Mouse (Mus musculus): ENCODE measurements around the gene Nr5a1.
A peak's percentile ranks its signal among the peaks of the same experiment; 100 is the strongest.

The Nr5a1 gene

DNA sequence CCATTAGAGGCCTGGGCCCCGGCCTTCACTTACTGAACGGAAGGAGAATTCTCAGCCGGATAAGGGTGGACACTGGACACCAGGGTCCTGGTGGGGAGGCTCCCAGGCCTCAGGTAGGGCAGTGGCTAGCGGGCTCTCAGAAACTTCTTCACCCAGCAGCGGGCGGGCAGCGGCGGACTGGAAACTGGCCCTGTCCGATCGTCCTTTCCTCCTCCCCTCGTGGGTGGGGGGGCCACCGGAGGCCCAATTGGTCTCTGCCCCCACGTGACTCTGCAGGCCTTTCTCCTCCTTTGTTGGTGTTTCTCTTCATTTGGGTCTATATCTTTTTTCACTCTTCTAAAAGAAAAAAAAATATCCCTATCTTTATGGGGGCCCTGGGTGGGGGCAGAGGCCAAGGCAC lies at the start of gene Nr5a1:
Gene Nr5a1, minus strand, starts transcription at position 219 of the 400 bp plus-strand sequence.
- peak; percentile 90 to 95 for DNase-seq (ENCODE audit: inconsistent age in 2 of 2, low spot score in 1 of 2)

DNA sequence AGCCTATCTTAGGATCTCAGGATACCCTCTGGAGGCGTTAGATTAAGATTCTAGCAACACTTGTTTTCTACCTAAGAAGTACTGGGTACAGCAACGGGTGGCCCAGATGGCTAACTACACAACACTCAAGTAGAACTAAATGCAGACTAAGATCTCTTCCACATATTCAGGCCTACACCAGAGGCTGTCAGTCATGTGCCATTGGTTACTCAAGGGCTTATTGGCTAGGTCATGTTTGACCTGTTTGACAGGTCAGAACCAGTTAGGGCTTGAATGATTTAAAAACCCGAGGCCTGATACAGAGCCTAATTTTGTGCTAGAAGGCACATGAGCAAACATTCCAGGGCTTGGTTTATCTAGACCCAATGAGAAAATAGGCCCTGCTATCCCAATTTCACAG lies 25.5 kb upstream of the Nr5a1 start:
- DNase-seq (ENCODE audit: inconsistent age in 2 of 2, low spot score in 1 of 2): no peak

GRCm38 (mm10) chr2:38739410-38739809 lies 25.1 kb upstream of the Nr5a1 start:
- DNase-seq (ENCODE audit: inconsistent age in 2 of 2, low spot score in 1 of 2): peak; percentile 78 to 94

DNA sequence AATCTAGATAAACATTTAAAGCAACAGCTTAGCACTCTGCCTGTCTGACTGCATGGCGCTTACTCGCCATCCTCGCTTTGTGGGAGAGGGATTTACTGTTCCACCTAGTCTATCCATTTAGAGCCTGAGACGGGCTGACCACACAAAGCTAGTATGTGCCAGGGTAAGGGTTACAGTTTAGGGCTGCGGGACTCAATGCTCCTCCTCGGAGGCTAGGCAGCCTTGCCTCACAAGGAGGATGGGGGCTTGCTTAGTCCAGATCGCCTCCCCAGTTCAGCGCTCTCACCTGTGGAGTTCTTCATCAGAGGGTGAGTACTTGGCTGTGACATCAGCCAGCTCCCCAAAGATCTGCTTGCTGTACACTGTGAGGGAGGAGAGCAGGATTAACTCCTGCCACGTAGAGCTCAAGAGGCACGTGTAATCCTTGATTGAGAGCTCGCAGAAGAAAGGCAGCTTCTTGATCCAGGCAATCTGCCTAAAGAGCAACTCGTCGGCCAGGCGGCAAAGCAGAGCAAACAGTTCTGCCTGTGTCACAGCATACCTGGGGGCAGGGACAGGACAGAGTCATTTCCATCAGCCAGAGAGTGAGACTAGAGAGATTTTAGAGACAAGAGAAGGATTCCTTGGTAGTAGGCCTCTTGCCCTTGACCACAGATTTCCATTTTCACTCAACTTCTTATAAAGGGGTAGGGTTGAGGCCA lies 24.4 kb upstream of the Nr5a1 start:
- DNase-seq (ENCODE audit: inconsistent age in 2 of 2, low spot score in 1 of 2): peak in 1 of 2 experiments; percentile 55

DNA sequence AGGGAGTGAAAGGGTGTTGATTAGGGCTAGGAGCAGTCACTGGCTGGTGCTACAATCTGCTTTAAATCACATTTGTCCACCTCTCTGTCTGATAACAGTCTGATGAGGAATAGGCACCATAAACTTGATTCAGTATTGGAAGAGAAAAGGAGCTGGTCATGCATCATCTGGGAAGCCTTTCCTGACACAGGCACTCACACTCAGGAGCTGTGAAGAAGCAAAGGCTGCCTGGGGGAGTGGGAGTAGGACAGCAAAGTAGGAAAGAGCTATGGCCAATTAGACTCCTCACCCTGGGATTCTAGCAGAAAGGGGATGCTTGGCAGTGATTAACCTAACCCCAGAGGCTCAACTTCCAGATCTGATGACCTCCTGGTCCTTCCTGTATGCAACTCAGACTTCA lies 21.4 kb upstream of the Nr5a1 start:
- DNase-seq (ENCODE audit: inconsistent age in 2 of 2, low spot score in 1 of 2): no peak

- DNase-seq (ENCODE audit: inconsistent age in 2 of 2, low spot score in 1 of 2): no peak
Measured at GRCm38 (mm10) chr2:38734721-38735120, 20.4 kb upstream of the Nr5a1 start.

- DNase-seq (ENCODE audit: inconsistent age in 2 of 2, low spot score in 1 of 2): peak; percentile 84 to 90
Measured at GRCm38 (mm10) chr2:38730331-38730827, 16.0 kb upstream of the Nr5a1 start.

GRCm38 (mm10) chr2:38725427-38725826 lies 11.1 kb upstream of the Nr5a1 start:
- DNase-seq (ENCODE audit: inconsistent age in 2 of 2, low spot score in 1 of 2): peak; percentile 12 to 33

DNA sequence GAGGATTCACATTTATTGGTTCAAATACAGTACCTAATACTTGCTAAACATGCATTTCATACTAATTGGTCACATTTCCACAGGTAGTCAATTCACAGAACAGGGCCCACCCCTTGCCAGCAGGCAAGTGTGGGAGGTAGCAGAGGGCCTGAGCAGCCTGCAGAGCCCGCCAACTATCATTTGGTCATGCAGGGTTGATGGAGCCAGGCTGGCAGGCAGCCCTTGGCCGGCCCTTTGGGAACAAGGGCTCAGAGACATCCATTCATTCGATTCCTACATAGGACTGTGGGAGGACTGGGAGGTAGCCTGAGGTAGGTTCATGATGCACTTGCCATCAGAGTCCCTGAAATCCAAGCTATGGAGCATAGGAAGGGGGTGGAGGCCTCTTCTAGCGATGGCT lies 9.0 kb upstream of the Nr5a1 start:
- peak in 1 of 2 experiments; percentile 4 for DNase-seq (ENCODE audit: inconsistent age in 2 of 2, low spot score in 1 of 2)

- DNase-seq (ENCODE audit: inconsistent age in 2 of 2, low spot score in 1 of 2): peak; percentile 2 to 24
Measured at GRCm38 (mm10) chr2:38722076-38722475, 7.7 kb upstream of the Nr5a1 start.

DNA sequence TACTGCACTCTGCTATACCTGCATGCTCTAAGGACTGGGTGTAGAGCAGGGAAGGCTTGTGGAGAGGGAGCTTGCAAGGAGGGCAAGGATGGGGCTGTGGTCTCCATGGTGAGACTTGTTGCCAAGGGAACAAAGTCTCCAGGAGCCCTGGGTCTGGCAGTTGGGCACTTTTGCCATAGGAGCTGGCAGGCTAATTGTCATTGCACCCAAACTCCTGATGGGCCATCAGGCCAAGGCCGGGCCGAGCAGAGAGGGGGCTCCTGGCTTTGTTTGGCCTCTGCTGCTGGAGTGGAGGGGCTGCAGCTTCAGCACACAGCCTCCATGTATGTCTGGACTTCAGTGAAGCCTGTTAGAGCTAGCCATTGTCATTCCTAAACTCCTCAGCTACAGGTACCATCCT lies 6.3 kb upstream of the Nr5a1 start:
- no peak for DNase-seq (ENCODE audit: inconsistent age in 2 of 2, low spot score in 1 of 2)

- peak; percentile 62 to 79 for DNase-seq (ENCODE audit: inconsistent age in 2 of 2, low spot score in 1 of 2)
Measured at GRCm38 (mm10) chr2:38719354-38719753, 5.0 kb upstream of the Nr5a1 start.

DNA sequence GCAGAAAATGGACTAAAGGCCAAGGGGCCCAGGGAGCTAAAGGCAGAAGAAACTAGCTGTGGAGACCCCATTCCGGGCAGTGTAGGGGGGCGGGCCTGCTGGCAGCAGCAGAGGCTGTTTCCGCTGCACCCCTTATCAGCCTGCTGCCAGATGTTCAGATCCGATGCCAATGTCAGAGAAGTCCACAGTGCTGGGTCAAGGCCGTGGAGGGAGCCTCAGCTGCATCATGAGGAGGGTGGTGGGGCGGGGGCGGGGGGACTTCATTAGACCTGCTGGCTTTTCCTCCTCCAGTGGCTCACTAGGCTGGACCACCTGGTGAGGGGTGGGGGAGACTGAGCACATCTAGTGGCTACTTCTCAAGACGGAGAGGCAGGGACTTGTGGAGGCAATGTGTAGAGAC lies 4.3 kb upstream of the Nr5a1 start:
- DNase-seq (ENCODE audit: inconsistent age in 2 of 2, low spot score in 1 of 2): peak; percentile 82 to 90

GRCm38 (mm10) chr2:38717436-38717835 lies 3.1 kb upstream of the Nr5a1 start:
- DNase-seq (ENCODE audit: inconsistent age in 2 of 2, low spot score in 1 of 2): peak; percentile 70 to 93

GRCm38 (mm10) chr2:38713596-38713995 lies 746 bp downstream of the Nr5a1 start:
- peak in 1 of 2 experiments; percentile 82 for DNase-seq (ENCODE audit: inconsistent age in 2 of 2, low spot score in 1 of 2)

GRCm38 (mm10) chr2:38712769-38713125 lies 1.6 kb downstream of the Nr5a1 start:
- peak in 1 of 2 experiments; percentile 85 for DNase-seq (ENCODE audit: inconsistent age in 2 of 2, low spot score in 1 of 2)

DNA sequence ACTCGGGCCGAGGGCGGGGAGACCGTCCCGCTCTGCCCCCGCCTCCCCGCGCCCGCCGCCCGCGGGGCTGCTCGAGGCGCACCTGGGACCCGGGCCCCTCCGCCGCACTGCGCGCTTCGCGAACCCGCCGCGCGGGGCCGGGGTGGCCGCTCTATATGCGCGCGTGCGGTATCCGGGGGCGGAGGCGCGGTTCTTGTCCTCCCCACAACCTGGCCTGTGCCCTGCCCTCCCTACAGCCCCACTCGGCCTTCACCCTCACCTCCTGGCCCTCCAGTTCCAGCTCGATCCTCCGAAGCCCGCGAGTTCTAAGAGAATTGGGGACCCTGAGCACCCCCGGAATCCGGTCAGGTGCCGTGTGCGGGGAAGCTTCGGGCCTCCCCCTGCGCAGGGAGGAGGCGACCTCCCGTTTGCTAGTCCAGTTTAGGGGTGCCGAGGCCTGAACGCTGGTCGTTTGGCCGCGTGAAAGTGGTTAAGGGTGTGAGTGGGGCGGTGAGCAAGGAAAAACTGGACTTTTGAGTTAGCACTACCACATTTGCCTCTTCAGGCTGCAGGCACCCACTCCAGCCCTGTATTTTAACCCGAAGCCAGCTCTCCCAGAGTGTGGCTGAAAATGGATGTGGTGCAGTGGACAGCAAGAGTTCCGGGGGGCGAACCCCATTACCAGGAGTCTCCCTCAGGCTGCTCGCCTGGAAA lies 2.1 kb downstream of the Nr5a1 start:
- peak in 1 of 2 experiments; percentile 82 for DNase-seq (ENCODE audit: inconsistent age in 2 of 2, low spot score in 1 of 2)

DNA sequence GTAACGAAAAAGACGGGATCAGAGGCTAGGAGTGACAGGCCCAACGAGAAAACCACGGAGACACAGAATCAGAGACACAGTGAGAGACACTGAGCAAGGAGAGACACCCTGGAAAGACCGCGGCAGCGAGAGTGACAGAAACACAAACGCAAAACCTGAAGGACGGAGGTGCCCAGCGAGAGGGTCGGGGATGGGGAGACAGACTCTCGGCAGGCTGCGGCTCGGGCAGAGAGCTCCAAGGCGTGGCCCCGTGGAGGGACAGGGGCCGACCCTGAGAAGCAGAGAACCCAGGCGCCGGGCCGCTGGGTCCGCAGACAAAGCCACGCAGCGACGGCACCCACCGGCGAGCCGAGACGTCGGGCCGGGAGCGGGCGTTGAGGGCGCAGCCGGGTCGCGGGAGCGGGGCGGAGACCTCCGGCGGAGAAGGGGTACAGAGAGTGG lies 2.9 kb downstream of the Nr5a1 start:
- peak in 1 of 2 experiments; percentile 79 for DNase-seq (ENCODE audit: inconsistent age in 2 of 2, low spot score in 1 of 2)

GRCm38 (mm10) chr2:38710304-38711241 lies 3.8 kb downstream of the Nr5a1 start:
- peak in 1 of 2 experiments; percentile 83 for DNase-seq (ENCODE audit: inconsistent age in 2 of 2, low spot score in 1 of 2)

GRCm38 (mm10) chr2:38708907-38709688 lies 5.2 kb downstream of the Nr5a1 start:
- DNase-seq (ENCODE audit: inconsistent age in 2 of 2, low spot score in 1 of 2): peak in 1 of 2 experiments; percentile 76

All from adrenal gland, adult (tissue).